Mouse (Mus musculus): ENCODE measurements around the gene Timm8a2. TPM values are rescaled to one million over a fixed set of nuclear protein-coding genes. Genes with fewer than 3 reads are reported as not detected.

The Timm8a2 gene
- polyA plus RNA-seq, 2 experiments, result not detected

- H3K4me3 ChIP-seq (ENCODE audit: insufficient read depth in 1 of 2, low read depth in 2 of 2, low read length in 2 of 2), result no peak overlapping the region
- no peak overlapping the region for H3K27ac ChIP-seq
- H3K36me3 ChIP-seq (replicated peaks; ENCODE audit: control insufficient read depth, insufficient read depth, low read depth), result no peaks in the 10 kb centered on the region
- H3K4me2 ChIP-seq (ENCODE audit: low read depth), result no peak overlapping the region
- H3K9me3 ChIP-seq (ENCODE audit: control insufficient read depth, low read length), result no peaks in the 10 kb centered on the region
- ATAC-seq (ENCODE audit: insufficient read depth) (no peak), DNase-seq (ENCODE audit: low read depth in 3 of 3, low spot score in 3 of 3) (no peak)
- no peaks in the 10 kb centered on the region for H3K4me1 ChIP-seq (replicated peaks; ENCODE audit: control insufficient read depth in 2 of 2, insufficient read depth in 2 of 2, low read length in 1 of 2)
- no peak overlapping the region for H3K9ac ChIP-seq (replicated peaks)
- 53% methylated on average over 5 of the region's 5 CpGs for WGBS (ENCODE audit: insufficient replicate concordance)
- TF ChIP-seq EP300 (IDR thresholded peaks at IDR 0.05; ENCODE audit: low read depth) (no peak), CTCF (IDR thresholded peaks at IDR 0.05; ENCODE audit: low read depth) (no peak)
- H3K27me3 ChIP-seq (ENCODE audit: control insufficient read depth, insufficient read depth, low read length), result no peaks in the 10 kb centered on the region
Observed at GRCm38 (mm10) chr14:122087956-122088355, 53.5 kb downstream of the Timm8a2 start.

Other genes starting within 250 kb of the Timm8a2 start
- 1.5 and 1.8 TPM in 2 replicates for gene Dock9, start 236.8 kb upstream of the Timm8a2 start, polyA plus RNA-seq (2012; rRNA removed)
- gene Dock9, start 236.8 kb upstream of the Timm8a2 start, polyA plus RNA-seq (2014; fragmentation: Nextera tagmentation; extraction: Ambion mirVana), result 1.2 and 1.4 TPM in 2 replicates
- gene Ubac2, start 156.1 kb upstream of the Timm8a2 start, polyA plus RNA-seq (2012; rRNA removed), result 9.4 and 10.1 TPM in 2 replicates
- 16.4 TPM in 2 replicates for gene Ubac2, start 156.1 kb upstream of the Timm8a2 start, polyA plus RNA-seq (2014; fragmentation: Nextera tagmentation; extraction: Ambion mirVana)
- gene Gpr18, start 118.9 kb upstream of the Timm8a2 start, polyA plus RNA-seq (2012; rRNA removed), result 0.08 and 0.12 TPM in 2 replicates
- gene Gpr18, start 118.9 kb upstream of the Timm8a2 start, polyA plus RNA-seq (2014; fragmentation: Nextera tagmentation; extraction: Ambion mirVana), result 0.17 TPM in 1 of 2 replicates, not detected in the other
- gene Gpr183, start 69.5 kb upstream of the Timm8a2 start, polyA plus RNA-seq (2012; rRNA removed), result 0.75 and 0.79 TPM in 2 replicates
- 0.62 and 1.3 TPM in 2 replicates for gene Gpr183, start 69.5 kb upstream of the Timm8a2 start, polyA plus RNA-seq (2014; fragmentation: Nextera tagmentation; extraction: Ambion mirVana)
- gene Tm9sf2, start 72.4 kb downstream of the Timm8a2 start, polyA plus RNA-seq (2012; rRNA removed), result 22.2 and 26.4 TPM in 2 replicates
- 67.1 and 68.8 TPM in 2 replicates for gene Tm9sf2, start 72.4 kb downstream of the Timm8a2 start, polyA plus RNA-seq (2014; fragmentation: Nextera tagmentation; extraction: Ambion mirVana)
- 10.0 and 15.6 TPM in 2 replicates for gene Clybl, start 147.0 kb downstream of the Timm8a2 start, polyA plus RNA-seq (2012; rRNA removed)
- 28.9 and 29.4 TPM in 2 replicates for gene Clybl, start 147.0 kb downstream of the Timm8a2 start, polyA plus RNA-seq (2014; fragmentation: Nextera tagmentation; extraction: Ambion mirVana)

All from liver, embryonic 14.5 days (tissue).